Mouse (Mus musculus): ENCODE measurements around the gene Adk.

Gene Adk

GRCm38 (mm10) chr14:21100876-21101275, 48.5 kb downstream of the Adk start:
- DNase-seq (ENCODE audit: low spot score in 2 of 2), result no peak

- DNase-seq (ENCODE audit: low spot score in 2 of 2), result no peak
Measured at GRCm38 (mm10) chr14:21101562-21101961, 49.2 kb downstream of the Adk start.

GRCm38 (mm10) chr14:21102666-21103203, 50.4 kb downstream of the Adk start:
- no peak for DNase-seq (ENCODE audit: low spot score in 2 of 2)

- DNase-seq (ENCODE audit: low spot score in 2 of 2), result no peak
Measured at GRCm38 (mm10) chr14:21105049-21105448, 52.7 kb downstream of the Adk start.

- DNase-seq (ENCODE audit: low spot score in 2 of 2), result no peak
Measured at GRCm38 (mm10) chr14:21106582-21106981, 54.2 kb downstream of the Adk start.

- no peak for DNase-seq (ENCODE audit: low spot score in 2 of 2)
Measured at GRCm38 (mm10) chr14:21107551-21107950, 55.2 kb downstream of the Adk start.

- no peak for DNase-seq (ENCODE audit: low spot score in 2 of 2)
Measured at GRCm38 (mm10) chr14:21110492-21110891, 58.1 kb downstream of the Adk start.

GRCm38 (mm10) chr14:21111500-21111899, 59.1 kb downstream of the Adk start:
- no peak for DNase-seq (ENCODE audit: low spot score in 2 of 2)

GRCm38 (mm10) chr14:21112174-21112573, 59.8 kb downstream of the Adk start:
- DNase-seq (ENCODE audit: low spot score in 2 of 2), result no peak

GRCm38 (mm10) chr14:21112742-21113141, 60.4 kb downstream of the Adk start:
- no peak for DNase-seq (ENCODE audit: low spot score in 2 of 2)

- DNase-seq (ENCODE audit: low spot score in 2 of 2), result no peak
Measured at GRCm38 (mm10) chr14:21114339-21114738, 62.0 kb downstream of the Adk start.

- DNase-seq (ENCODE audit: low spot score in 2 of 2), result no peak
Measured at GRCm38 (mm10) chr14:21115318-21115717, 62.9 kb downstream of the Adk start.

- no peak for DNase-seq (ENCODE audit: low spot score in 2 of 2)
Measured at GRCm38 (mm10) chr14:21115888-21116460, 63.6 kb downstream of the Adk start.

- no peak for DNase-seq (ENCODE audit: low spot score in 2 of 2)
Measured at GRCm38 (mm10) chr14:21118095-21118494, 65.7 kb downstream of the Adk start.

- no peak for DNase-seq (ENCODE audit: low spot score in 2 of 2)
Measured at GRCm38 (mm10) chr14:21119653-21120313, 67.4 kb downstream of the Adk start.

GRCm38 (mm10) chr14:21120473-21120872, 68.1 kb downstream of the Adk start:
- no peak for DNase-seq (ENCODE audit: low spot score in 2 of 2)

- DNase-seq (ENCODE audit: low spot score in 2 of 2), result no peak
Measured at GRCm38 (mm10) chr14:21127215-21127614, 74.8 kb downstream of the Adk start.

- DNase-seq (ENCODE audit: low spot score in 2 of 2), result peak in 1 of 2 experiments; percentile 8
Measured at GRCm38 (mm10) chr14:21136906-21137305, 84.5 kb downstream of the Adk start.

- no peak for DNase-seq (ENCODE audit: low spot score in 2 of 2)
Measured at GRCm38 (mm10) chr14:21142603-21143002, 90.2 kb downstream of the Adk start.

- DNase-seq (ENCODE audit: low spot score in 2 of 2), result peak in 1 of 2 experiments; percentile 6
Measured at GRCm38 (mm10) chr14:21143406-21144115, 91.2 kb downstream of the Adk start.

- no peak for DNase-seq (ENCODE audit: low spot score in 2 of 2)
Measured at GRCm38 (mm10) chr14:21147171-21147570, 94.8 kb downstream of the Adk start.

- DNase-seq (ENCODE audit: low spot score in 2 of 2), result no peak
Measured at GRCm38 (mm10) chr14:21150301-21150700, 97.9 kb downstream of the Adk start.

- no peak for DNase-seq (ENCODE audit: low spot score in 2 of 2)
Measured at GRCm38 (mm10) chr14:21152055-21152454, 99.7 kb downstream of the Adk start.

Data from urinary bladder, adult 18-20 months (tissue).